Mouse (Mus musculus) liver, adult 2 months (tissue): ENCODE data around the gene Card19.

Experiments used
- CTCF ChIP-seq: fragments of 200-500 bp; IDR thresholded peaks from 2 replicates; pipeline ENCODE4 v1.5.1; 2011; ENCODE audit warnings: low read depth, low read length, control low read depth
- POLR2A ChIP-seq: fragments of 200-500 bp; IDR thresholded peaks from 2 replicates; pipeline ENCODE4 v1.6.1; 2011; ENCODE audit warnings: low read length, control low read depth; ENCODE audit not compliant: insufficient read depth; ENCODE audit errors: extremely low read depth

GRCm38 (mm10) chr13:49247740-49248466 lies 32.1 kb upstream of the Card19 start:
- TF ChIP-seq POLR2A (no peak), CTCF (no peak)
